Mouse (Mus musculus) C2C12 (cell line): Measurements from ENCODE around the gene Nipal4.

Experiments used
- CEBPB ChIP-seq: IDR thresholded peaks from one replicate; pipeline ENCODE4 v1.6.1; 2011; ENCODE audit warnings: low read depth, mild to moderate bottlenecking, control low read depth, moderate library complexity
- CTCF ChIP-seq: IDR thresholded peaks from one replicate; pipeline ENCODE4 v1.5.1; 2011; ENCODE audit not compliant: control insufficient read depth, insufficient read depth, insufficient read length
- MAX ChIP-seq: IDR thresholded peaks from one replicate; pipeline ENCODE4 v1.6.1; 2011; ENCODE audit warnings: mild to moderate bottlenecking, control low read depth
- MYOD1 ChIP-seq: IDR thresholded peaks from one replicate; pipeline ENCODE4 v1.6.1; 2011; ENCODE audit warnings: low read depth; ENCODE audit not compliant: control insufficient read depth, insufficient read length
- MYOG ChIP-seq: IDR thresholded peaks from one replicate; pipeline ENCODE4 v1.6.1; 2011; ENCODE audit not compliant: control insufficient read depth, insufficient read length; ENCODE audit errors: extremely low read depth
- USF1 ChIP-seq: IDR thresholded peaks from one replicate; pipeline ENCODE4 v1.6.1; 2011; ENCODE audit warnings: low read depth, mild to moderate bottlenecking, control low read depth, moderate library complexity

- no peak for TF ChIP-seq CTCF
- no peak for TF ChIP-seq MAX
- no peak for TF ChIP-seq MYOD1
- no peak for TF ChIP-seq USF1
- no peak for TF ChIP-seq MYOG
- no peak for TF ChIP-seq CEBPB
Measured at GRCm38 (mm10) chr11:46169908-46170307, 3.6 kb upstream of the Nipal4 start.
